Mouse (Mus musculus) heart, postnatal 0 days (tissue): ENCODE results near the gene Xrcc6. TPM values are rescaled to one million over a fixed set of nuclear protein-coding genes. Genes with fewer than 3 reads are reported as not detected.

Experiments
- ATAC-seq: fragments of 200-750 bp; cut with Nextera tagmentation; 2 replicates; pipeline ENCODE4 v1.8.0; 2017; ENCODE audit warnings: low read depth, moderate number of reproducible peaks, moderate library complexity; ENCODE audit not compliant: insufficient read depth
- DNase-seq: peaks from one replicate; pipeline ENCODE4 v3.0.0-alpha.2; 2016; ENCODE audit warnings: low spot score
- H3K27ac ChIP-seq: fragments of 300-500 bp; sonication (generic); 2 replicates; pipeline ENCODE4 v1.5.1; 2014; ENCODE audit warnings: low read depth, mild to moderate bottlenecking
- H3K27me3 ChIP-seq: fragments of 300-500 bp; sonication (generic); 2 replicates; pipeline ENCODE4 v1.6.1; 2014; ENCODE audit warnings: low read length, mixed read lengths; ENCODE audit not compliant: control insufficient read depth, insufficient read depth
- H3K36me3 ChIP-seq: fragments of 300-500 bp; sonication (generic); replicated peaks from 2 replicates; pipeline ENCODE4 v1.6.1; 2014; ENCODE audit warnings: low read length, mixed read lengths; ENCODE audit not compliant: control insufficient read depth, insufficient read depth
- H3K4me1 ChIP-seq: fragments of 300-500 bp; sonication (generic); 2 replicates; pipeline ENCODE4 v1.6.1; 2014; ENCODE audit warnings: antibody characterized with exemption; ENCODE audit not compliant: control insufficient read depth, insufficient read depth
- H3K4me2 ChIP-seq: fragments of 300-500 bp; sonication (generic); 2 replicates; pipeline ENCODE4 v1.6.1; 2014; ENCODE audit warnings: low read depth, mild to moderate bottlenecking, low read length, moderate library complexity
- H3K4me3 ChIP-seq: fragments of 300-500 bp; sonication (generic); 2 replicates; pipeline ENCODE4 v1.5.1; 2014; ENCODE audit warnings: low read depth, low read length
- H3K9ac ChIP-seq: fragments of 300-500 bp; sonication (generic); replicated peaks from 2 replicates; pipeline ENCODE4 v1.6.1; 2014; ENCODE audit warnings: low read depth, low read length, mixed read lengths
- H3K9me3 ChIP-seq: fragments of 300-500 bp; sonication (generic); replicated peaks from 2 replicates; pipeline ENCODE4 v1.6.1; 2016; ENCODE audit warnings: low read length; ENCODE audit not compliant: control insufficient read depth
- CTCF ChIP-seq: IDR thresholded peaks from 2 replicates; pipeline ENCODE4 v1.5.1; 2016; ENCODE audit warnings: antibody characterized with exemption, control low read depth, low read depth
- EP300 ChIP-seq: IDR thresholded peaks from 2 replicates; pipeline ENCODE4 v1.6.1; 2016; ENCODE audit warnings: antibody characterized with exemption, low read depth
- WGBS: fragments of 180-500 bp; shearing (Covaris S2); extraction: QIAGEN DNeasy Blood & Tissue Kit; methylation state at CpG from one replicate; pipeline ENCODE4 v1.1.7; 2014; 5-methylcytosine and 5-hydroxymethylcytosine counted together
- polyA plus RNA-seq: library from polyadenylated mRNA; unstranded; fragments of >200 nt; fragmentation: Nextera tagmentation; extraction: Ambion mirVana; gene quantifications from 2 replicates; pipeline ENCODE4 v1.2.1, GENCODE M21; 2015
- total RNA-seq: library from RNA; depleted of rRNA; stranded (reverse); fragments of >200 nt; gene quantifications from 2 replicates; pipeline ENCODE4 v1.2.3, GENCODE M21; 2014; ENCODE audit warnings: low replicate concordance

Xrcc6 gene
- total and polyA plus RNA-seq, 2 experiments from 2014 or later: 36.8 to 37.2 TPM

- H3K36me3 ChIP-seq: peaks cover 80% of the 10 kb centered on the region
- DNase-seq (no peak), ATAC-seq (no peak)
- no peak overlapping the region for H3K9ac ChIP-seq
- no peaks in the 10 kb centered on the region for H3K27me3 ChIP-seq
- no peak overlapping the region for H3K4me3 ChIP-seq
- WGBS: 85% methylated on average over 6 of the region's 6 CpGs
- H3K4me2 ChIP-seq: no peak overlapping the region
- H3K9me3 ChIP-seq: no peaks in the 10 kb centered on the region
- H3K27ac ChIP-seq: no peak overlapping the region
- TF ChIP-seq EP300 (no peak), CTCF (no peak)
- H3K4me1 ChIP-seq: no peaks in the 10 kb centered on the region
These were observed 36.5 kb downstream of the Xrcc6 start for GRCm38 (mm10) chr15:82023965-82024635.

GRCm38 (mm10) chr15:82027276-82027675 is 39.6 kb downstream of the Xrcc6 start:
- H3K9ac ChIP-seq: no peak overlapping the region
- H3K36me3 ChIP-seq: peaks cover 91% of the 10 kb centered on the region
- H3K4me2 ChIP-seq: no peak overlapping the region
- no peak for TF ChIP-seq EP300
- TF ChIP-seq CTCF: no peak
- H3K27me3 ChIP-seq: no peaks in the 10 kb centered on the region
- H3K27ac ChIP-seq: peak overlapping the region; percentile 70; the same call in 1 of the 2 replicates
- ATAC-seq (no peak), DNase-seq (no peak)
- no peaks in the 10 kb centered on the region for H3K4me1 ChIP-seq
- no peaks in the 10 kb centered on the region for H3K9me3 ChIP-seq
- no peak overlapping the region for H3K4me3 ChIP-seq
- 90% methylated on average over 7 of the region's 7 CpGs for WGBS

DNA sequence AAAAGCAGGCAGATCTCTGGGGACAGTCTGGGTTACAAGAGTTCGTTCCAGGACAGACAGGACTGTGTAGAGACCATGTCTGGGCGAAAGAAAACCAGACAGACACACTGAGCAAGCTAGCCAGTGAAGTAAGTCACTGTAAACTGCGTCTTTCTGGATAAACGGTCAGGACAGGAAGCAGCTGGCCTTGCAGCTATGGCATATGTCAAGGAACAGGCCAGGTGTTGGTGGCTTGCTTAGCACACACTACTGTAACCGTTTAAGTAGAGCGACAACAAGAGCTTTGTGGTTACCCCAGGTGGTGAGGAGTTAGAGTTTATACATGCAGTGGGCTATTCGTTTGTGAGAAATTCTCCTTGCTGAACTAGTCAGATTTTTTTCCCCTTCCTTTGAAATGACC is 40.1 kb downstream of the Xrcc6 start:
- no peak overlapping the region for H3K4me3 ChIP-seq
- H3K36me3 ChIP-seq: peaks cover 88% of the 10 kb centered on the region
- ATAC-seq (no peak), DNase-seq (no peak)
- no peak overlapping the region for H3K9ac ChIP-seq
- no peaks in the 10 kb centered on the region for H3K4me1 ChIP-seq
- H3K4me2 ChIP-seq: no peak overlapping the region
- H3K27me3 ChIP-seq: no peaks in the 10 kb centered on the region
- peak overlapping the region; percentile 70; the same call in 1 of the 2 replicates for H3K27ac ChIP-seq
- TF ChIP-seq CTCF (no peak), EP300 (no peak)
- H3K9me3 ChIP-seq: no peaks in the 10 kb centered on the region
- 81% methylated on average over 7 of the region's 7 CpGs for WGBS

DNA sequence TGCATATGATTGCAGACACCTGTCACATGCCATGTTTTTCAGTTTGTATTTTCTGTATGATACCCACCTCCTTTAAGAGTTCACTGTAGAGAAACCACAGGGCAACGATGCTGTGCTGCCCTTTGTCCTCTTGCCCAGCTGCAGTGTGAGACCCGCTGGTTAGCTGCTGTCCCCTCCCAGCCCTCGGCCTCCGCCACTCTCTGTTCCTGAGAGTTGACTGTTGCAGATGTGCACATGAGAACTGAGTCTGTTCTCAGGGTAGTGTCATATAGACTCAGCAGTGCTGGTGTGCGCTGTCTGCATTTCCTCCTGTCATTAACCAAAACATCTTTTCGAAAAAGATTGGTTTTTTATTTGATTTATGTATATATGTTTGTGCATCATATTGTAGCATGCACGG is 44.8 kb downstream of the Xrcc6 start:
- Histone ChIP-seq H3K27me3 (no peaks in the 10 kb centered on the region), H3K27ac (no peak overlapping the region), H3K36me3 (peaks cover 73% of the 10 kb centered on the region), H3K4me1 (no peaks in the 10 kb centered on the region), H3K9me3 (no peaks in the 10 kb centered on the region), H3K9ac (no peak overlapping the region), H3K4me2 (no peak overlapping the region), H3K4me3 (no peak overlapping the region)
- TF ChIP-seq EP300 (no peak), CTCF (no peak)
- 91% methylated on average over 7 of the region's 7 CpGs for WGBS
- DNase-seq: no peak
- ATAC-seq: no peak

- no peaks in the 10 kb centered on the region for H3K9me3 ChIP-seq
- no peak within 1 kb of the TSS for H3K4me3 ChIP-seq
- H3K27ac ChIP-seq: no peak within 1 kb of the TSS
- ATAC-seq (no peak), DNase-seq (no peak)
- H3K4me2 ChIP-seq: no peak within 1 kb of the TSS
- no peak within 1 kb of the TSS for H3K9ac ChIP-seq
- 91% methylated on average over 4 of the region's 4 CpGs for WGBS
- TF ChIP-seq EP300: no peak
- no peak for TF ChIP-seq CTCF
- no peaks in the 10 kb centered on the region for H3K27me3 ChIP-seq
- no peaks in the 10 kb centered on the region for H3K4me1 ChIP-seq
- H3K36me3 ChIP-seq: peaks cover 73% of the 10 kb centered on the region
These were observed 46.1 kb downstream of the Xrcc6 start, which contains the start of gene Desi1 for GRCm38 (mm10) chr15:82033762-82034161. Desi1 (minus strand) TSS chr15:82033862.
